Mouse (Mus musculus) adrenal gland, adult (tissue): ENCODE measurements around the gene Utrn.
"Not testable (repeated sequence)": the region's sequence is repeated elsewhere in the genome, so short reads cannot be mapped to it uniquely, and the experiment has no call there.

ENCODE experiments used
- DNase-seq, 2 experiments: peaks; one replicate each; pipeline ENCODE4 v3.0.0; 2022 to 2023; ENCODE audit warnings: low spot score in 1 of 2; ENCODE audit not compliant: inconsistent age in 2 of 2

Gene Utrn

DNA sequence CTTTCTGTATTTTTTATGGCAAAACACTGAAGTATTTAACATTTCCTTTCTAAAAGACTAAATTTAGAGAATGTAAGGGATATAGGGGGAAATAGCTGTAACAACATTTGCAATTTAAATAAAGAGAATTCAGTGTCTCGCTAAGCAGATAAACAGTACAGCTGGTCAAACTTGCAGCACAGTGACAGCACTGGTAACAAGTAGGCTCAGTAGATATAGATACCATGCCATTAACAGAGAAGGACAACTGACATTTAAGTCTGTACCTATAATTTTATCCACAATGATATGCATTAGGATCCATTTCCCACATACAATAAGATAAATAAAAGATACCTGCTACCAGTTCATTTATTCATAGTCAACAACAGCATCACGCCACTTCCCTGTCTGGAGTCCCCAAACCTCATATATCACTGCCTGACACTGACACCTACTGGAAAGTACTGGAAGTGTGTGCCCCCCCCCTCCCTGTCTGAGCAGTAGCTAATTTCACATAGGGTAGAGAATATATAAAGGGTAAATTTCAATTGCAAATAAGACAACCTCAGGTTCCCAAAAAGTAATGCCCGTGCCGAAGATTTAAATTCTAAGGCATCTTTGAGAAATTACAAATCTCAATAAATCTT, 256.8 kb downstream of the Utrn start:
- DNase-seq: peak in 1 of 2 experiments; percentile 74

DNA sequence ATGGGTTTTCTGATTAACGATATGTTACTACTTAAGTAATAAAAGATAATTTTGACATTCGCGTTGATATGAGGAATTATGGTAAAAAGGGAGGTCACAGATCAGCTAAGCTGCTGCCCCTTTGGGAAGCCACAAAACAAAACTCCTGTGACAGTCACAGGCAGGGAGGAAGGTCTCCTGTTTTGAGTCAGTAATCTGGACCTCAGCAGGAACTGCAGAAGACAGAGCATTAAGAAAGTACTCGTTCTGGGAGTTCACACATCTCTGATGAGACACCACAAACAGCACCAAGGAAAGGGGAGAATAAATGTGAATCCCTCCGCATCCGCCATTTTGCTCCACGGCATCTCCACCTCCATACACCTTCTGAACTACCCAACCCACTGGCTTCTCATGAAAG, 259.3 kb downstream of the Utrn start:
- DNase-seq: no peak

DNA sequence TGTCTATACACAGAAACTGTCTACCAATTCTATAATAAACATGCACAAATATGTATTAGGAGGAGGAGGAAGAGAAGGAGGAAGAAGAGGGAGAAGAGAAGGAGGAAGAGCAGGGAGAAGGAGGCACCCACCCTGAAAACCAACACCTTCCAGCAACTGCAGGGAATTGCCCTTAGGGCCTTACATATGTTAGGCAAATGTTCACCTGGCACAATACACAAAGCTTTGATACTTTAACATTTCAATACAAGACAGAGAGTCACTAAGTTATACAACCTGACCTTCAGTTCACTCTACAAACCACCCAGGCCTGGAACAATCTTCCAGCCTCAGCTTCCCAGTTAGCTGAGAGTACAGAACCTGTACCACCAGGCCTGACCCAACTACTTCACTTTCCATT, 260.5 kb downstream of the Utrn start:
- peak in 1 of 2 experiments; percentile 51 for DNase-seq

DNA sequence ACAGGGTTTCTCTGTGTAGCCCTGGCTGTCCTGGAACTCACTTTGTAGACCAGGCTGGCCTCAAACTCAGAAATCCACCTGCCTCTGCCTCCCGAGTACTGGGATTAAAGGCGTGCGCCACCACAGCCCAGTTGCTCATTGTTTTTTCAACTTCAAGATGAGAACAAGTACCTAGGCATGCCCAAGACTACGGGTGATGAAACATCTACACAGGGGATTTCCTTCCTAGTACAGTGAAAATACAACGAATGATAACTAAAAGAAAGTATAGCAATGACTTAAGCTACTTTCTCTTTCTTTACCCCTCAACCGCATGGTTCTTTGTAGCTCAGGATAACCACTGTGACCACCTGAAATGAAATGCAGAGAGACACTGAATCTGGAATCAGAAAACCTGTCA, 262.0 kb downstream of the Utrn start:
- DNase-seq: not testable (repeated sequence)

DNA sequence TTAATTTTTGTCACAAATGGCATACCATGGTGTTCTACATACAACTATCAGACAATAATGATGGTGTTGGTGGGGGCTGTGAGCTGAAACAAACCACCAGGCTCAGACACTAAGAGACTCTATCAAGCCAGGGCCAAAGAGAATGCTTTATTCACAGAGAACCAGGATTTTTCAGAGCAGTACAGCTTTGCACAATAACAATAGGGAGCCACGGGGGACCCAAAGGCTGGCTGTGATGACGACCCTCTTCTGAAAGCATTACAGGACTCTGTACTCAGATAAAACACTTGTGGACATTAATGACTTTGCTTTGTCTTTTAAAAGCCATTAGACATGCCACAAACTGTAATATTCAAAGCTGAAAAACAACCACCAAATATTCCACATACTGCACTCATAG, 273.8 kb downstream of the Utrn start:
- DNase-seq: no peak

DNA sequence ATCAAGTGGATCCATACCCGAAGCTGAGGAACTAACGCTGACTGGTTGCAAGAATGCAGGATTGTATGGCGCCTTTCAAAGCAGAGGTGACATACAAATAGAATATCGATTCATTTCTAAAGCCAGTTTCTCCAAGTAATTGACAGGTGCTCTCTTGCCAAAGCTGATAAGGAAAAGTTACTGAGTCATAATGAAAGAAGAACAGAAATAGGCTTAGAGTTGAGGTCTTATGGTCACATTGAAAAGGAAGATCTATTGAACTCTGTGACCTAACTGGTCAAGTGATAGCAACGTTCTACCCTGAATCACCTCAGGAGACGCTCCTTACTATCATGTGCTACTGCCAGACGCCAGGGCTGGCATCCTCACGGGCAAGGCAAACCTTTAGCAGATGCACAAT, 274.2 kb downstream of the Utrn start:
- DNase-seq: no peak

DNA sequence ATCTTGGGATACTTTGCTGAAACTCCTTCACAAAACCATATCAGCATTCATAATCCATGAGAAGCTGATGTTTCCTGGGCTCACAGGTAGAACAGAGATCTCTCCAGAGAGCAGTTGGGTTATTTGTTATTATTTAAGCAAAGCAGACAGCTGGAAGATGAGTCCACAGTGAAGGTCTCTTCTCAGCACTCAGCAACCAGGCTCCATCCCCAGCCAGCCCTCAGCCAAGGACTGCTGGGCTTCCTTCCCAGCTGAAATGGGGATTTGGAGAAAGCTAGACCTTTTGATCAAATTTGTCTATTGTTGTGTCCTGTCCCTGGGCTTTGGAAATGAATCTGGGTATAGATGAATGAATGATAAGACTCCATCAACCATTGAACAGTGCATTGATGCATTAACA, 276.1 kb downstream of the Utrn start:
- DNase-seq: no peak

DNA sequence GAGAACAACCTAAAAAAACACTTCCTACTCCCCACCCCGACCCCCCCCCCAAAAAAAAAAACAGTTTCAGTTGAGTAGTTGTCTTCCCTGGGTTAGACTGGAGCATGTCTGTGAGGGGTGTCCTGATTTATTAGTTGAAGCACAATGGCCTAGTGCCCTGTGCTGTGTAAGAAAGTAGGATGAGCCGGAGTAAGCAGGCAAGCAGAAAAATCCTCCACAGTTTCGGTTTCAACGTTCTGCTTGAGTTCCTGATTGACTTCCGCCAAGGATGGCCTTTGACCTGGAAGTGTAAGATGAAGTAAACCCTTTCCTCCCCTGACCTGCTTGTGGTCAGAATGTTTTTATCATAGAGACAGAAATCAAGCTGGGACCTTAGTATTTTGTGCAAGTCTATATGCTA, 277.2 kb downstream of the Utrn start:
- DNase-seq: no peak

DNA sequence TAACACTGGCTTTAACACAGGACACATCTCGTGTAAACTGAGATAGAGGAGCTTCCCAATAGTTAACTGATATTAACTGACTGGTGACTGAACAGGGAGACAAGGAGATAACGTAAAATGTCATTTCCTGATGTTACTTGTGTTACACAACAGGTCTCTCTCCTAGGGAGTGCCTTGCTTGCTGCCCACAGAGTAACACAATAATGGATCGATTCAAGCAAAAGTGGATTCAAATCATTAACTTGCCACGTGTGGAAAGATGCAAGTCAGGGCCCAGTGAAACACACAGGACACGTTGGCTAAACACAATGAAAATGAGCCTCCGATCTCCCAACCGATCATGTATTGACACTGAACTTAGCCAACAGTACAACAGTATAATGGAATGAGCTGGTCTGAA, 281.1 kb downstream of the Utrn start:
- DNase-seq: no peak

DNA sequence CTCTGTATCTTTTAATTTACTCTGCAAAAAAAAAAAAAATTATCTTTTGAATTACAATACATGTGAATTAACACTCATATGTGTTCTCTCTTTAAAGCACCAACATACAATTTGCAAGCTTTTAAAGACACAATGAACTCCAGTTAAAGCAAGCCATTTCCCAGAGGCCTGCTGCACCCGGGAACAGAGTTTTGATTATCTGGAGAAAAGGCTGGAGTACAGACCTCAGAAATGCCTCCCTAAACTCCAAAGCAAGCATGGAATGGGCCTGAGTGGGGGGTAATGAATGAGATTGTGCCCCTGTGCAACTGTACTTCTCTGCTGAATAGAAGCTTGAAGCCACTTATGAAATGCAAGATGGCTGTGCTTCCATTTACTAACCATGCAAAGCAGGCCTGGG, 281.8 kb downstream of the Utrn start:
- DNase-seq: no peak

DNA sequence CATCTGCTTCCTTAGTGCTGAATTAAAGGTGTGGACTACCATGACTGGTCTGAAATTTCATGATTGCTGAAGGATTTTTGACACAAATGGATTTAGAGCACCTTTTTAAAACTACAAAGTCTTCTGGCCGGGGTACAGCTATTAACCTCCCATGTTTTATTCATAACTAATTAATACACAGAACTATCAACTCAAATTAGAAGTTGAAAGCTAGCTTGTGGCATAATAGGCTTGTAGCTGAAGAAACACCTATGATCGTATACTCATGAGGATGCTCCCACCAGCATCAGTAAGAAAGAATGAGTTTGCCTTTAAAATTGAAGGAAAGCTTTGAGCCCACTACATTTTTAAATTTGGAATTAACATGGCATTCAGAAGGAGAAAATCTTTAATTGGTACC, 282.3 kb downstream of the Utrn start:
- DNase-seq: no peak

DNA sequence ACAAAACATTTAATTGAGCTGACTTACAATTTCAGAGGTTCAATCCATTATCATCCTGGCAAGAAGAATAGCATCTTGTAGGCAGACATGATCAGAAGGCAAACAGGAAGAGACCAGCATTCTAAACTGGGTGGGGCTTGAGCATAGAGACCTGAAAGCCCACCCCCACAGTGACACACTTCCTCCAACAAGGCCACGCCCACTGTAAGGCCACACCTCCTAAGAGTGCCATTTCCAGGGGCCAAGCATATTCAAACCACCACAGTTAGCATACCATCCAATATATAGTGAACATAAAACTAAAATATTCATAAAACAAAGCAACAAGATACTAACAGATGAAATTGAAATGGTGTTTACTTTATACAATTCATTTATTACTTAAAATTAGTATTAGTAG, 283.0 kb downstream of the Utrn start:
- no peak for DNase-seq

DNA sequence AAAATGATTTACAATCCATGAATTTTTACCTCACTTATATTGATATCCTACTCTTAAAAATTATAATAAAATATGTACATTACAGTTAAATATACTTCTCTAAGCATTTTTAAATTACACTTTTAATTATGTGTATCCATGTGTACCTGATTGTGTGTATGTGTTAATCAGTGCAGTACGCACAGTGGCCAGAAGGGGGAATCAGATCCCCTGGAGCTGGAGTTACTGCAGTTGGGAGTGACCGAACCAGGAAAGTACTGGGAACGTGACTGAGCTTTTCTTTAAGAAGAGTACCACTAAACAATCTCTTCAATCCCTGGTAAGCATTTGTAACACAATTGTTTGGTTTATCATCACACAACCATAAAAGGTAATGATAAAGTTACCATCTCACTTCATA, 285.7 kb downstream of the Utrn start:
- DNase-seq: no peak

DNA sequence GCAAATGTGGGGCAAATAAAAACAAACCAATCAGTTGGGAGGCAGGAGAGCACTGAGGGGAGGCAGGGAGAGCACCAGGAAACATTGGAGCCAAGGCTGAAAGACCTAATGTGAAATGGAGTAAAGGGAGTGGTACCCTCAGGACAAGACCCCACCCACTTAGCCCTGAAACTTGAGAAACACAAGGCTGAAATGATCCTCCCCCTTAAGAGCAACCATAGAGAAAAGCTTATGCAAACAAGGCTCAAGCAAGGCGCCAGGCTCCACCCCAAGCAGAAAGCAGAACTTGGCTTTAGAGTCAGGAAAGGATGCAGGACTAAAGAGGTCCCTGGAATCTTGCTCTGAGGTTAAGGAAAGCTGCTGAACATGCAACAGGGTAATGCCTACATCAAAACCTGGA, 290.1 kb downstream of the Utrn start:
- DNase-seq: no peak

DNA sequence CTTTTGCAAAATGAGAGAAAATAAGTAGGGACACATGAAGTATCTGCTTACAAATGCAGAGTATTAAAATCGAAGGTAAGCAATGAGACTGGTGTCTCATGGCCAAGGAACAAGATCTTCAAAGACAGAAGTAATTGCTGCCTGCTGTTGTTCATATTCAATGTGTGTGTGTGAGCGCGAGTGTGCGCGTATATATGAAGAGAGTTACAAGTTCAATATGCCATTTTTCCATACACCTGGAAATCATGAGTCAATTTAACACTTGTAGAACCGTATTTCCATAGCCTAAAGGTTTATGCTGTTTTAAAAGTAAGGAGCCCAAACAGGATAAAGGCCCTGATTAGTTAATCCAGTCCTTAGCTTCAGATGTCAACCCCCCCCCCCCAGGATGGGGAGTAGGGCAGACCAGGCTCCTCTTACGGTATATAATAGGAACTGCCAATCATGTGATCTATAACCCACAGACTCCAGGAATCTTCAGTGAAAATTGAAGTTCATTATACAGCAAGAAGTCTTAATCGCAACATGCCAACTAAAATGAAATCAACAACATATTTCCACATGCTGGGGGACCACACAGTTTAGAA, 293.2 kb downstream of the Utrn start:
- DNase-seq: no peak

DNA sequence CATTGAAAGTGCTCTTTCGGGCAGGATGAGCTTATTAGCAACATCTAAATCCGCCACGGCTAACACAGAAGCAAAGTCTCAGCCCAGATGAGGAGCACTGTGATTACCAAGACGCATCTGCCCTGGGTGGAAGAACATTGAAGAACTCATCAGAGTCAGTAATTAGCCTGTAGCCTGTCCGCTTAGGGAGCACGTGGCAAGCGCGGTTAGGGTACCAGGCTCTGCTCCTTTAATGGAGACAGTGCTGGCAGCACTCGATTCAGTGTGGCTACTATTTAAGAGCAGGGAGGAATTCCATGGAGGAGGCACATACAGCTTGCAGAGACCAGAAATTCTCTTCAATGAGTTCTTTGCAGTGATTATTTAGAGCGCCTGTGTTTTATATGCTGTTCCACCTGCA, 294.4 kb downstream of the Utrn start:
- DNase-seq: no peak

DNA sequence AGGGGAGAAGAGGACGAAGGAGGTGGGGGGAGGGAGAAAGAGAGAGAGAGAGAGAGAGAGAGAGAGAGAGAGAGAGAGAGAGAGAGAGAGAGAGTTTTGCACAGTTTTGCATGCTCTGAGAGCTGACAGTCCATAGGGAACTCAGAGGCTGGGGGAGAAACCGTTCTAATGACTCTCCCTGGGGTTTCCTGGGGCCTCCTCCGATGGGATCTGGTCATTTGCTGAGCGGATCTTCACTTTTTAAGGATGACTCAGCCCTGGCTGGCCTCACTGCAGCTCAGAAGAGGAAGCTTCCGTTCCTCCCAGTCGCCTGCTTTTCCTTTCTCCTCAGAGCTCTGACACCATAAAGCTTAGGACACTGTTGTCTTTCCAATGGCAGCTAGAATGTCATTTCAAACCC, 295.6 kb downstream of the Utrn start:
- peak; percentile 27 to 49 for DNase-seq

DNA sequence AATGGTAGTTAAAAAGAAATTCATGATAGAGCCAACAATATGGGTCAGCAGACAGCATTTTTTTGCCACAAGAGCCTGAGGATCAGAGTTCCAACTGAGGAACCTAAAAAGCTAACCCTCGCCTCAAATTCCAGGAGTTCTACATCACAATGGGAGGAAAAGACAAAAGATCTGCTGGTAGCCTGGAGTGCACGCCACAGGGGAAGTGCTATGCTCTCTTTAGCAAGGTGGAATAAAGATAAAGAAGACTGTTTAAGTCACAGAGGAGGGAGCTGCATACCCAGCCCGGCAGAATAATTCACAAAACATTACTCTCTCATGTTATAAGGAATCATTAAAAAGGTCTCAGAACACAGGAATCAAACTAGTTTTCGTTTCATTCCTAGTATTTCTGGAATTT, 296.4 kb downstream of the Utrn start:
- no peak for DNase-seq

DNA sequence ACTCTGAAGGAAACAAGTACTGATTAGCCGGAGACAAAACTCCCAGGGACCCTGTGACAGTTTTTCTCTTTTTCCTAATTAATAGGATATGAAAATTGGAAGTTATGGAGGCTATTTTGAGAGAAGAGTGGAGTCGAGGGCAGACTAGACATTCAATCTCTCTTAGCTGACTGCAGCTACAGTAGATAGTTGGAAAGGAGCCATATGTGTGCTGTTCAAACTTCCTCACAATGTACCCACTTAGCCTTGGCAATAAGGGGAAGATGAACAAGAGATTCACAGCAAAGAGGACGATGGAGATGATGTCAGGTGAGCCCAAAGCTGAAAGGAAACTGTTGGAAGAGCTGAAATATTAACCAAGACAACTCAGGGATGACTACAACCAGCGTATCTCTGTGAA, 304.7 kb downstream of the Utrn start:
- no peak for DNase-seq

DNA sequence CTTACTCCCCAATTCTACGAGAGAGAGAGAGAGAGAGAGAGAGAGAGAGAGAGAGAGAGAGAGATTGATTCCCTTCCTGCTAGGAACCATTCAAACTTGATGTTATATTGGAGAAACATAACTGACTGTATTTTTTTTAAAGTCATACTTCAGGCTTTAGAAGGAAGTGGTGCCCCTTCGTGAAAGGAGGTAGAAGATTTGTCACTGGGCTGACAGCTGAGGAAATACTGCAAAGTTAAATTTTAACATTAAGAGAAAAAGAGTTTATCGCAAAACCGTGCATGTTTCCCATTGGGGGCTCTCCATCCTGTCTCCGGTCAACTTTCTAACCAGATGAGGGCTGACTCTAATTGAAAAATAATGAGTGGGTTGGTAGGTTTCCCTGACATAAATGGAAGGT, 310.4 kb downstream of the Utrn start:
- DNase-seq: no peak

DNA sequence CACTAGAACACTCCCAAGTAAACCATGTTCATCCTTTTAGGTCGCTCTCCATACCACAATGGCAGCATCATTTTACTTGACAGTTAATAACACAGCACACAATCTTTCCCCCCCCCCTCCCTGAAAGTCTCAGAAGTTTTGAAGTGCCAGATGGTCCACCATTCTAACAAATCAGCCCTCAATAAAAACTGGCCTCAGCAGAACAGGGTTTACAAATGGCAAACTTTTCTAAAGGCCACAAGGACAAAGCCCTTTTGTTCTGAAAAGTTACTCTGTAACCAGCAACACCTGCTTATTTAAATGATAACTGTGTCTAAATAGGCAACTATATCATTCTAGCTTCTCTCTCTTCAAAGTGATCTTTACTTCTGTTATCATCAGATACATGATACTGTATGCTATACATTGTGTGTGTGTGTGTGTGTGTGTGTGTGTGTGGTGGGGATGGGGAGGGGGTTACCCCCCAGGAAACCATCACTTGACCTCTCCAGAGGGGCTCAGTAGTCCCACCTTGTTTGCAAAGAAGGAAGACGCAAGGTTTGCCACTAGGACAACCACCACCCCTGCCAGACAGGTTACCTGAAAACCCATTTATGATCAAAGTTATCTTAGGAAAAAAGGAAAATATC, 315.0 kb downstream of the Utrn start:
- no peak for DNase-seq

DNA sequence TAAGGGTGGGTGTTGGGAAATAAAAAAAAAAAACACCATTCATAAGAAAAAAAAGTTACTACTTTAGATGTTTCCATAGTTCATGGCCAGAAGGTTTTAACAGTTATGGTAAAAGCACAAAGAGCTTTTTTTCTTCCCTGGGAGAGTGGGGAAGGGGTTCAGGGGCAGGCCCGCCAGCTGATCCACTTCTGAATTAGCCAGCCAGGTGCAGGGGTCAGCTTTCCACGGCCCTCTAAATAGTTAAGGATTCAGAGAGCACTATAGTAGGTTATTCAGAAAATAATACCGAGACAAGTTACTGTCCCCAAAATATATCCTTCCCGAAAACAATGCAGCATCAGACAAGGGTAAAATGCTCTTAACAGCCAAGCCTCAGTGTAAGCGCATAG, 316.3 kb downstream of the Utrn start:
- no peak for DNase-seq
